Mouse (Mus musculus) common myeloid progenitor, adult 5-6 weeks (primary cell): ENCODE results near the gene AI854703. TPM values are rescaled to one million over a fixed set of nuclear protein-coding genes. Genes with fewer than 3 reads are reported as not detected.

ENCODE experiments used
- ATAC-seq: replicated peaks from 2 replicates; pipeline ENCODE4 v1.8.0; 2016; ENCODE audit warnings: low read depth, mild to moderate bottlenecking, moderate TSS enrichment, inconsistent platforms; ENCODE audit not compliant: poor library complexity, severe bottlenecking
- total RNA-seq: library from RNA; stranded (forward); fragments of 200-1000, 187-1606 nt; gene quantifications from 2 replicates; pipeline ENCODE4 v1.2.3, GENCODE M21; 2017

AI854703 gene
- total RNA-seq, 1 experiment from 2014 or later: 1.6 TPM

GRCm38 (mm10) chr6:48646995-48647394 is 20.4 kb downstream of the AI854703 start, which contains the start of gene Gimap8:
Gene Gimap8 (plus strand): TSS chr6:48647234.
- peak; percentile 92 for ATAC-seq

GRCm38 (mm10) chr6:48647611-48648010 is 21.0 kb downstream of the AI854703 start:
- no peak for ATAC-seq

GRCm38 (mm10) chr6:48648779-48649178 is 22.2 kb downstream of the AI854703 start:
- ATAC-seq: no peak

GRCm38 (mm10) chr6:48650041-48650440 is 23.5 kb downstream of the AI854703 start:
- ATAC-seq: no peak

GRCm38 (mm10) chr6:48658721-48659120 is 32.2 kb downstream of the AI854703 start:
- no peak for ATAC-seq

- ATAC-seq: no peak
These were observed 38.2 kb downstream of the AI854703 start for GRCm38 (mm10) chr6:48664750-48665149.

GRCm38 (mm10) chr6:48665471-48665870 is 38.9 kb downstream of the AI854703 start:
- ATAC-seq: no peak

GRCm38 (mm10) chr6:48666159-48666586 is 39.6 kb downstream of the AI854703 start:
- ATAC-seq: 0 out of 2 replicates have a peak, but pooled peaks have one; percentile 45

- no peak for ATAC-seq
These were observed 41.5 kb downstream of the AI854703 start for GRCm38 (mm10) chr6:48668022-48668421.

- ATAC-seq: no peak
These were observed 42.9 kb downstream of the AI854703 start for GRCm38 (mm10) chr6:48669446-48669969.

- no peak for ATAC-seq
These were observed 47.9 kb downstream of the AI854703 start for GRCm38 (mm10) chr6:48674291-48675058.

- no peak for ATAC-seq
These were observed 48.9 kb downstream of the AI854703 start for GRCm38 (mm10) chr6:48675400-48675930.

- ATAC-seq: peak; percentile 74
These were observed 49.6 kb downstream of the AI854703 start, which contains the start of gene Gimap9 for GRCm38 (mm10) chr6:48675931-48676859. Gene Gimap9 (plus strand): TSS chr6:48676129.

- ATAC-seq: no peak
These were observed 50.4 kb downstream of the AI854703 start for GRCm38 (mm10) chr6:48676860-48677415.

GRCm38 (mm10) chr6:48677492-48678345 is 51.2 kb downstream of the AI854703 start:
- ATAC-seq: no peak

GRCm38 (mm10) chr6:48678391-48678790 is 51.8 kb downstream of the AI854703 start:
- ATAC-seq: no peak

GRCm38 (mm10) chr6:48679701-48680100 is 53.1 kb downstream of the AI854703 start:
- ATAC-seq: no peak

GRCm38 (mm10) chr6:48680421-48680820 is 53.9 kb downstream of the AI854703 start:
- no peak for ATAC-seq
